Comparison of ENCODE assay signal across 8 mouse cellular contexts in the genomic region with DNA sequence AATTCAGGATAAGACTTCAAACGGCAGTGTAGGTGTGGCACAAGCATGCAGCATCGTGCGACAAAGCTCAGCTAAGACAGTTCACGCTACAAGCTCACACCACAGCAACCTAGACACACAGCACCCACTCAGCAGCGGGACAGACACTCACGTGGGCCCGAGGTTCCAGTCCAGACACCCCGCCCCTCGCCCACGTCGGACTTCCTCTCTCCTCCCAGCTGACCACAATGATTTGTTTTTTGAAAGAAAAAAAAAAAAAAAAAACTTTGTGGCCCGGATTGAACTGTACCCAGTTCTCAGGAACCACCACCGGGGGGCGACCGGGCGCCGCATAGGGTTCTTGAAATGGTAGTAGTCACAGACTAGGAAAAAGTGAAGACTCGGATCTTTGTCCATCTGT. TPM values are rescaled to one million over a fixed set of nuclear protein-coding genes. Genes with fewer than 3 reads are reported as not detected.
A peak's percentile ranks its signal among the peaks of the same experiment; 100 is the strongest.
DNase-seq lines count a peak whose midpoint lies in the region; ATAC-seq and TF ChIP-seq lines count a peak whose summit lies in the region.

No protein-coding gene starts in this region.

- in situ Hi-C loops in ES-E14 (cut with MboI; ENCODE audit: low sequenced_read_pairs in 2 of 2, unreplicated experiment in 2 of 2): loop anchor here in 1 of 2 experiments (10.0 kb wide), 1 partner anchor 49 kb away; no protein-coding TSS in a partner anchor

- H3K9me3 ChIP-seq in ES-E14 (ENCODE audit: control insufficient read depth, insufficient read depth, low read depth, low read length): no peaks in the 10 kb centered on the region
- H3K9me3 ChIP-seq in forebrain, embryonic 16.5 days (ENCODE audit: control insufficient read depth, low read length): no peaks in the 10 kb centered on the region
- no peaks in the 10 kb centered on the region for H3K9me3 ChIP-seq in lung, embryonic 15.5 days

- H3K9ac ChIP-seq in ES-E14 (ENCODE audit: insufficient read depth, low read depth, low read length, poor library complexity, severe bottlenecking): peak overlapping the region; percentile 72
- H3K9ac ChIP-seq in forebrain, embryonic 16.5 days (replicated peaks; ENCODE audit: low read depth, low read length): peak overlapping the region; percentile 98
- peak overlapping the region; percentile 99 for H3K9ac ChIP-seq in lung, embryonic 15.5 days

- H3K4me2 ChIP-seq in forebrain, embryonic 16.5 days (ENCODE audit: low read length): peak overlapping the region; percentile 95
- H3K4me2 ChIP-seq in lung, embryonic 15.5 days: peak overlapping the region; percentile 89

- no peaks in the 10 kb centered on the region for H3K27me3 ChIP-seq in forebrain, embryonic 16.5 days (replicated peaks; ENCODE audit: control insufficient read depth, insufficient read depth, low read length)
- H3K27me3 ChIP-seq in lung, embryonic 15.5 days: no peaks in the 10 kb centered on the region

- H3K4me1 ChIP-seq in ES-E14 (ENCODE audit: control insufficient read depth in 2 of 2, insufficient read depth in 2 of 2, low read length in 2 of 2, poor library complexity in 1 of 2): peaks cover 2 to 4% of the 10 kb centered on the region in 2 experiments; a peak in 1 of 4 replicates
- H3K4me1 ChIP-seq in forebrain, embryonic 16.5 days (replicated peaks; ENCODE audit: control insufficient read depth, insufficient read depth, low read length): peaks cover 25% of the 10 kb centered on the region
- H3K4me1 ChIP-seq in lung, embryonic 15.5 days: peaks cover 20% of the 10 kb centered on the region

- WGBS in forebrain, embryonic 16.5 days: 0% methylated on average over 18 of the region's 18 CpGs
- WGBS in lung, embryonic 15.5 days: under 1% methylated on average over 18 of the region's 18 CpGs

- peak; percentile 78 for DNase-seq in ES-E14 (ENCODE audit: low read depth, low spot score)
- peak; percentile 82 to 84 for DNase-seq in cerebellum, adult 18-20 months
- DNase-seq in heart, postnatal 4 days: peak; percentile 94
- peak; percentile 86 to 90 for DNase-seq in layer of hippocampus, adult 8-10 months (ENCODE audit: low spot score in 2 of 2)
- peak; percentile 87 for DNase-seq in ovary, adult 18-20 months (ENCODE audit: low spot score)
- DNase-seq in thymus, postnatal 0 days (ENCODE audit: low spot score): peak; percentile 85

- 0 out of 2 replicates have a peak, but pooled peaks cover 2% of the 10 kb centered on the region for H3K36me3 ChIP-seq in ES-E14 (ENCODE audit: control insufficient read depth, insufficient read depth, low read length, poor library complexity, severe bottlenecking)
- no peaks in the 10 kb centered on the region; the same call in 1 of the 2 replicates for H3K36me3 ChIP-seq in forebrain, embryonic 16.5 days (ENCODE audit: control insufficient read depth, insufficient read depth)
- peaks cover 16% of the 10 kb centered on the region for H3K36me3 ChIP-seq in lung, embryonic 15.5 days

- peak overlapping the region; percentile 73 to 95 for H3K4me3 ChIP-seq in ES-E14 (ENCODE audit: insufficient read depth in 1 of 2, low read depth in 1 of 2, low read length in 2 of 2, poor library complexity in 1 of 2, severe bottlenecking in 1 of 2)
- H3K4me3 ChIP-seq in forebrain, embryonic 16.5 days (replicated peaks; ENCODE audit: low read length): peak overlapping the region; percentile 97
- peak overlapping the region; percentile 95 for H3K4me3 ChIP-seq in lung, embryonic 15.5 days

- peak; percentile 12; the same call in 1 of the 2 replicates for ATAC-seq in forebrain, embryonic 16.5 days
- ATAC-seq in lung, embryonic 15.5 days (ENCODE audit: borderline replicate concordance, extremely low read depth, low FRiP score, low TSS enrichment): peak; percentile 44; the same call in 1 of the 2 replicates

- H3K27ac ChIP-seq in ES-E14 (ENCODE audit: insufficient read depth, low read depth, low read length, poor library complexity, severe bottlenecking): no peak overlapping the region; the same call in 1 of the 2 replicates
- H3K27ac ChIP-seq in forebrain, embryonic 16.5 days (ENCODE audit: low read length): peak overlapping the region; percentile 98
- peak overlapping the region; percentile 97 for H3K27ac ChIP-seq in lung, embryonic 15.5 days

TF ChIP-seq in ES-E14, 5 proteins besides CTCF, POLR2A, EP300 and RAD21:
- TF ChIP-seq HCFC1 (IDR thresholded peaks at IDR 0.05; ENCODE audit: borderline replicate concordance, insufficient read depth, low read length) (no peak), CHD2 (IDR thresholded peaks at IDR 0.05; ENCODE audit: low read depth, low read length) (no peak), ZC3H11A (IDR thresholded peaks at IDR 0.05; ENCODE audit: borderline replicate concordance, low read depth, low read length) (peak; percentile 84), MAFK (IDR thresholded peaks at IDR 0.05; ENCODE audit: insufficient read depth, low read depth, low read length) (peak; percentile 50; the same call in 1 of the 2 replicates), ZNF384 (IDR thresholded peaks at IDR 0.05; ENCODE audit: low read depth, low read length) (peak; percentile 99)

RNA-seq across cellular contexts. Expression of a gene that starts 1.5 kb away (rescaled TPM):
- 67.1 and 69.0 TPM in 2 replicates for total RNA-seq in ES-E14 (2012; rRNA removed)
- 44.2 and 46.6 TPM in 2 replicates for polyA plus RNA-seq in forebrain, embryonic 16.5 days (2015; fragmentation: Nextera tagmentation; extraction: Ambion mirVana)
- total RNA-seq in heart, postnatal 4 days (2021): 100 to 1,000 TPM; 147 to 149 TPM
- total RNA-seq in layer of hippocampus, adult 8-10 months (2022): 100 to 1,000 TPM in 3 of 4 experiments, 10 to 100 TPM in 1; 99.7 to 117 (median 108) TPM
- 56.9 and 58.5 TPM in 2 replicates for polyA plus RNA-seq in lung, embryonic 15.5 days (2015; fragmentation: Nextera tagmentation; extraction: Ambion mirVana)
- polyA plus RNA-seq in thymus, postnatal 0 days (2015; fragmentation: Nextera tagmentation; extraction: Ambion mirVana): 64.9 and 66.2 TPM in 2 replicates

RNA-seq across cellular contexts. Expression of a gene that starts 32.5 kb away (rescaled TPM):
- 27.1 and 56.5 TPM in 2 replicates for total RNA-seq in ES-E14 (2012; rRNA removed)
- 14.6 and 15.9 TPM in 2 replicates for polyA plus RNA-seq in forebrain, embryonic 16.5 days (2015; fragmentation: Nextera tagmentation; extraction: Ambion mirVana)
- 10 to 100 TPM; 79.5 to 90.3 TPM for total RNA-seq in heart, postnatal 4 days (2021)
- total RNA-seq in layer of hippocampus, adult 8-10 months (2022): 10 to 100 TPM; 40.7 to 75.5 (median 58.6) TPM
- 53.7 and 56.5 TPM in 2 replicates for polyA plus RNA-seq in lung, embryonic 15.5 days (2015; fragmentation: Nextera tagmentation; extraction: Ambion mirVana)
- polyA plus RNA-seq in thymus, postnatal 0 days (2015; fragmentation: Nextera tagmentation; extraction: Ambion mirVana): 26.9 and 29.4 TPM in 2 replicates

RNA-seq across cellular contexts. Expression of a gene that starts 37.1 kb away (rescaled TPM):
- total RNA-seq in ES-E14 (2012; rRNA removed): 20.3 and 21.7 TPM in 2 replicates
- 29.5 and 33.7 TPM in 2 replicates for polyA plus RNA-seq in forebrain, embryonic 16.5 days (2015; fragmentation: Nextera tagmentation; extraction: Ambion mirVana)
- 10 to 100 TPM; 42.9 to 44.9 TPM for total RNA-seq in heart, postnatal 4 days (2021)
- 10 to 100 TPM; 60.6 to 64.6 (median 62.8) TPM for total RNA-seq in layer of hippocampus, adult 8-10 months (2022)
- polyA plus RNA-seq in lung, embryonic 15.5 days (2015; fragmentation: Nextera tagmentation; extraction: Ambion mirVana): 18.2 and 19.2 TPM in 2 replicates
- 16.2 and 22.4 TPM in 2 replicates for polyA plus RNA-seq in thymus, postnatal 0 days (2015; fragmentation: Nextera tagmentation; extraction: Ambion mirVana)
